Mouse (Mus musculus): ENCODE measurements around the gene Ttc30b.
"Not testable (repeated sequence)": the region's sequence is repeated elsewhere in the genome, so short reads cannot be mapped to it uniquely, and the experiment has no call there.

- not testable (repeated sequence) for TF ChIP-seq CTCF (IDR thresholded peaks at IDR 0.05; ENCODE audit: low read depth, low read length); POLR2A (IDR thresholded peaks at IDR 0.05; ENCODE audit: borderline replicate concordance, low read depth, low read length)
Measured at GRCm38 (mm10) chr2:75936685-75937084, 1.7 kb downstream of the Ttc30b start.

All from bone marrow macrophage, adult 2 months (primary cell).